Mouse (Mus musculus): ENCODE results near the gene Specc1. TPM values are rescaled to one million over a fixed set of nuclear protein-coding genes. Genes with fewer than 3 reads are reported as not detected.

Gene Specc1
- polyA plus RNA-seq, 1 experiment, result 10.2 TPM

- H3K27me3 ChIP-seq (ENCODE audit: control insufficient read depth, insufficient read depth, low read length), result no peaks in the 10 kb centered on the region
- H3K4me3 ChIP-seq (ENCODE audit: low read depth, low read length), result no peak overlapping the region
- H3K4me1 ChIP-seq (ENCODE audit: control insufficient read depth, insufficient read depth, insufficient read length, low read length), result peaks cover 17% of the 10 kb centered on the region; the same call in 1 of the 2 replicates
- peaks cover 3% of the 10 kb centered on the region; the same call in 1 of the 2 replicates for H3K36me3 ChIP-seq (ENCODE audit: control insufficient read depth, insufficient read depth, low read length)
- 84% methylated on average over 7 of the region's 7 CpGs for WGBS
- TF ChIP-seq POLR2A (IDR thresholded peaks at IDR 0.05; ENCODE audit: low read depth, low read length), result no peak
- no peak for TF ChIP-seq CTCF (IDR thresholded peaks at IDR 0.05; ENCODE audit: extremely low read depth, insufficient read length, insufficient replicate concordance, low read depth, low read length)
- H3K27ac ChIP-seq (ENCODE audit: insufficient read depth, low read depth, low read length), result no peak overlapping the region
Observed at GRCm38 (mm10) chr11:62220756-62221510, 264.4 kb downstream of the Specc1 start.

DNA sequence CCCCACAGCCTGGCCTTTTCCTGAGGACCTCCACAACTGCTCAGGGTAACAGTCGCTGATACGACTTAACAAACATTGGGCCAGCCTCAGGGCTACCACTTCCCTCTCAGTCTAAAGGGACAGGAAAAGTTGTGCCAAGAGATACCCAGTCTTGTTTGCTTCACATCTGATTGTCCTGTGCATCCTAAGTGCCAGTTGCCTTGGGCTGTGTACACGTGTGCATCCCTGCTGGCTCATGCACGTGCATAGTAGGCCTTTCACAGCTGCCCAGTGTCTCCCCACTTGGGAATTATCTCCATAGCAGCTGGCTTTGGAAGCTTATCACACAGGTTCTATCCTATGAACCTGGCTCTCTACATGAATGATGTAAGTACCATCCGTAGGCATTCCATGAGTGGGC is 266.9 kb downstream of the Specc1 start:
- TF ChIP-seq POLR2A (IDR thresholded peaks at IDR 0.05; ENCODE audit: low read depth, low read length), result no peak
- no peak for TF ChIP-seq CTCF (IDR thresholded peaks at IDR 0.05; ENCODE audit: extremely low read depth, insufficient read length, insufficient replicate concordance, low read depth, low read length)
- Histone ChIP-seq H3K27ac (ENCODE audit: insufficient read depth, low read depth, low read length) (no peak overlapping the region), H3K27me3 (ENCODE audit: control insufficient read depth, insufficient read depth, low read length) (no peaks in the 10 kb centered on the region), H3K36me3 (ENCODE audit: control insufficient read depth, insufficient read depth, low read length) (peaks cover 3% of the 10 kb centered on the region; the same call in 1 of the 2 replicates), H3K4me1 (ENCODE audit: control insufficient read depth, insufficient read depth, insufficient read length, low read length) (peaks cover 10% of the 10 kb centered on the region; the same call in 1 of the 2 replicates), H3K4me3 (ENCODE audit: low read depth, low read length) (no peak overlapping the region)
- 78% methylated on average over 5 of the region's 5 CpGs for WGBS

- TF ChIP-seq CTCF (IDR thresholded peaks at IDR 0.05; ENCODE audit: extremely low read depth, insufficient read length, insufficient replicate concordance, low read depth, low read length), result no peak
- TF ChIP-seq POLR2A (IDR thresholded peaks at IDR 0.05; ENCODE audit: low read depth, low read length), result no peak
- Histone ChIP-seq H3K27me3 (ENCODE audit: control insufficient read depth, insufficient read depth, low read length) (no peaks in the 10 kb centered on the region), H3K27ac (ENCODE audit: insufficient read depth, low read depth, low read length) (no peak overlapping the region), H3K4me3 (ENCODE audit: low read depth, low read length) (no peak overlapping the region), H3K36me3 (ENCODE audit: control insufficient read depth, insufficient read depth, low read length) (peaks cover 3% of the 10 kb centered on the region; the same call in 1 of the 2 replicates), H3K4me1 (ENCODE audit: control insufficient read depth, insufficient read depth, insufficient read length, low read length) (peaks cover 7% of the 10 kb centered on the region; the same call in 1 of the 2 replicates)
- WGBS, result 62% methylated on average over 7 of the region's 7 CpGs
Observed at GRCm38 (mm10) chr11:62223962-62224361, 267.4 kb downstream of the Specc1 start.

DNA sequence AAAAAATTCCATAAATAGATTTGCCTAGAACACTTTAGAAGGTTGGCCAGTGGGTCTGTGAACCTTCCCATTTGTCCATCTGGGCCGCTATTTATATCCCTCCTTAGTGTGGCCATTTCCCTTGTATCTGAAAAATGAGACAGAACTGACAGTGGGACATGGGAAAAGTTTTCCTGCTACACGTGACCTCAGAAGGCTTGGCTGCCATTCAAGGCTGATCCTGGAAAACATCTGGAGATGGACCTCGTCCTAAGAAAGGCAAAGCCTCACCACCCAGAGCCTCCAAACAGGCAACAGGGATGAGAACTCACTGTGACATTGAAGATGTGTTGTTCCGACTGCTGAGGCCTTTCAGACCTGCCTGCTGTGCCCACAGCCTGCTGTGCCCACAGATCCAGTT is 268.2 kb downstream of the Specc1 start:
- 63% methylated on average over 4 of the region's 4 CpGs for WGBS
- no peak overlapping the region for H3K4me3 ChIP-seq (ENCODE audit: low read depth, low read length)
- no peak for TF ChIP-seq POLR2A (IDR thresholded peaks at IDR 0.05; ENCODE audit: low read depth, low read length)
- H3K4me1 ChIP-seq (ENCODE audit: control insufficient read depth, insufficient read depth, insufficient read length, low read length), result peaks cover 7% of the 10 kb centered on the region; the same call in 1 of the 2 replicates
- no peaks in the 10 kb centered on the region for H3K36me3 ChIP-seq (ENCODE audit: control insufficient read depth, insufficient read depth, low read length)
- no peaks in the 10 kb centered on the region for H3K27me3 ChIP-seq (ENCODE audit: control insufficient read depth, insufficient read depth, low read length)
- H3K27ac ChIP-seq (ENCODE audit: insufficient read depth, low read depth, low read length), result no peak overlapping the region

DNA sequence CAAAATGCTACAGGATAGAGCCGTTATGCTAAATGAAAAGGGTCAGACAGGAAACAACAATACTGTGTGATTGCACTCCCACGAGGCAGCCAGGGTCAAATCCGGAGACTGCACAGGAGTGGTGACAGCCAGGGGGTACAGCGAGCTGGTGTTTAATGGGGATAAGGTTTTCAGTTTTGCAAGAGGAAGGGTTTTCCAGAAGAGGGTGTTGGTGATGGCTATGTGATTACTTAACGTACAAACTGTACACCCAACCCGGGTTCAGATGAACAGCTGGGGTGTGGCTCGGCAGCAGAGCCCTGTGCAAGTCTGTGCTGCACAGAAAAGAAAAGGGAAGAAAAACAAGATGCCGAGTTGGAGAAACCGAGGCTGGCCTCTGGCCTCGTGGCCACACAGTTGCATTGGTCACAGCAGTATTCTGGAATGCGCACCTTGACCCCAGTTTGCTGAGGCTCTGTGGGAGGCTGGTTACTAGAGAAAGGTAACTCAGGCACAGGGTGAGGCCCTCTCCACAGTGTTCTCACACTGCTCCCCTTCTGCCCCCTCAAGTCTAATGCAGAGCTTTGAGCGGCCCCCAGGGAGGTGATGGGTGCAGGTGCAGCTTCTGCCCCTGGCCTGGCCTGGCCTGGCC is 284.2 kb downstream of the Specc1 start:
- Histone ChIP-seq H3K27ac (ENCODE audit: insufficient read depth, low read depth, low read length) (no peak overlapping the region), H3K4me3 (ENCODE audit: low read depth, low read length) (no peak overlapping the region), H3K27me3 (ENCODE audit: control insufficient read depth, insufficient read depth, low read length) (no peaks in the 10 kb centered on the region), H3K36me3 (ENCODE audit: control insufficient read depth, insufficient read depth, low read length) (no peaks in the 10 kb centered on the region), H3K4me1 (ENCODE audit: control insufficient read depth, insufficient read depth, insufficient read length, low read length) (peaks cover 17% of the 10 kb centered on the region)
- TF ChIP-seq POLR2A (IDR thresholded peaks at IDR 0.05; ENCODE audit: low read depth, low read length) (no peak), CTCF (IDR thresholded peaks at IDR 0.05; ENCODE audit: extremely low read depth, insufficient read length, insufficient replicate concordance, low read depth, low read length) (no peak)
- WGBS, result 44% methylated on average over 12 of the region's 12 CpGs

GRCm38 (mm10) chr11:62243871-62244270 is 287.3 kb downstream of the Specc1 start:
- Histone ChIP-seq H3K4me3 (ENCODE audit: low read depth, low read length) (no peak overlapping the region), H3K27me3 (ENCODE audit: control insufficient read depth, insufficient read depth, low read length) (no peaks in the 10 kb centered on the region), H3K4me1 (ENCODE audit: control insufficient read depth, insufficient read depth, insufficient read length, low read length) (peaks cover 13% of the 10 kb centered on the region), H3K27ac (ENCODE audit: insufficient read depth, low read depth, low read length) (no peak overlapping the region), H3K36me3 (ENCODE audit: control insufficient read depth, insufficient read depth, low read length) (no peaks in the 10 kb centered on the region)
- 88% methylated on average over 8 of the region's 8 CpGs for WGBS
- TF ChIP-seq CTCF (IDR thresholded peaks at IDR 0.05; ENCODE audit: extremely low read depth, insufficient read length, insufficient replicate concordance, low read depth, low read length), result no peak
- no peak for TF ChIP-seq POLR2A (IDR thresholded peaks at IDR 0.05; ENCODE audit: low read depth, low read length)

DNA sequence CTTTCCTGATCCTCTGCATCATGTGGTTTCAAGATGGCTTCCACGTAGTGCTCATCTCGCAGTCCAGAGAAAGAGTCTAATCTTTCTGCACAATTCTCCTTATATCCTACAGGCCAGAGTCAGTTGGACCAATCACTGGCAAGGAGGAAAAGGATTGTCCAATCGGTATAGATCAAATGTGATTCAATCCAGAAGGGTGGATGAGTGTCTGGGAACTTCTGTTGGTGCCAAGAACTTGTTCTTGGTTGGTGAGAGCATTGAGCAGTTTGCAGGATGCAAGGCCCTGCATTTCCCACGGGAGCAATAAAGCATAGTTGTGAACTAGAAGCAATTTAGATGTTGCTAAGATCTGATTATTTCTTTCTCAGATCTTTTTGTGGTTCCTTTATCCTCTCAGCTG is 287.9 kb downstream of the Specc1 start:
- TF ChIP-seq CTCF (IDR thresholded peaks at IDR 0.05; ENCODE audit: extremely low read depth, insufficient read length, insufficient replicate concordance, low read depth, low read length), result no peak
- no peak for TF ChIP-seq POLR2A (IDR thresholded peaks at IDR 0.05; ENCODE audit: low read depth, low read length)
- no peaks in the 10 kb centered on the region for H3K27me3 ChIP-seq (ENCODE audit: control insufficient read depth, insufficient read depth, low read length)
- H3K27ac ChIP-seq (ENCODE audit: insufficient read depth, low read depth, low read length), result no peak overlapping the region
- H3K4me3 ChIP-seq (ENCODE audit: low read depth, low read length), result no peak overlapping the region
- WGBS, result 80% methylated on average over 4 of the region's 4 CpGs
- H3K36me3 ChIP-seq (ENCODE audit: control insufficient read depth, insufficient read depth, low read length), result no peaks in the 10 kb centered on the region
- peaks cover 13% of the 10 kb centered on the region for H3K4me1 ChIP-seq (ENCODE audit: control insufficient read depth, insufficient read depth, insufficient read length, low read length)
